Mouse (Mus musculus) right cerebral cortex, postnatal 25 days (tissue): ENCODE measurements at regions not wholly inside any gene's neighbourhood (a gene's known extent, or its start where the extent isn't known, plus 50 kb on each side); places are given as distances from the start of the nearest gene placed in this dataset.

Source experiments
- DNase-seq: peaks from one replicate; pipeline ENCODE4 v3.0.0; 2022

GRCm38 (mm10) chr2:145003509-145003908 lies 164.0 kb upstream of the Slc24a3 start:
- no peak for DNase-seq

- DNase-seq, result no peak
Observed at GRCm38 (mm10) chr2:145010674-145011073, 156.9 kb upstream of the Slc24a3 start.

- DNase-seq, result no peak
Observed at GRCm38 (mm10) chr2:145011221-145011620, 156.3 kb upstream of the Slc24a3 start.

DNA sequence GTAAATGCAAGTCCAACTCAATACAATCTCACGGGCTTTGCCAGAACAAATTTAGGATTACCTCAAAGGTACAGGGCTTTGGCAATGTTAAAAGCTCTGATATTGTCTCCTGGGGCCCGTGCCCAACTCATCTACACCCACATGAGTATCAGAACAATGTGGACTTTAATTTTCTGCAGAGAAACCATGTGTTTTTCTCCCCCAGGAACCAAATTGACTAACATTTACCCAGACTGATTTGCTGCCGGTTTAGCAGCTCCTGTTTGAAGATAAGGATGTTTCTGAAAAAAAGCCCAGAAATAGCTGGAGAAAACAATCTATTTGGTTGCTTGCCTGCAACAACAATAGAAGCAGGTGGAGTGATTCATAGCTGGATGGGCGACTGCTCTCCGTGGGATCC lies 151.6 kb upstream of the Slc24a3 start:
- no peak for DNase-seq

DNA sequence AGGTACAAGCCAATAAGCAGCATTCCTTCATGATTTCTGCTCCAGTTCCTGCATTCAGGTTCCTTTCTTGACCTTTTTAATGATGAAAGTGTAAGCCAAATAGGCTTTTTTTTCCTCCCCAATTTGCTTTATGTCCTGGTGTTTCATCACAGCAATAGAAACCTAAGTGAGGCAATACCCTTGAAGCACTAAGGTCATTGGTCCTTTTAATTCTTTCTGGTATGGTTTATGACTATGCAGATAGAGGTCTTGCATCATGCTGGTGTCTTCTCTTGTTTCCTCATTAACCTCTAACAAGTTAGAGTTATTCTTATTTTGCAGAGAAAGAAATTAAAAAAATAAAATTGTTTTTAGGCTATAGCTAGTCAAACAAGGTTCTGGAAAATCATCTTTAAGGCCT lies 150.6 kb upstream of the Slc24a3 start:
- DNase-seq, result no peak

- no peak for DNase-seq
Observed at GRCm38 (mm10) chr2:145017625-145018167, 149.9 kb upstream of the Slc24a3 start.

DNA sequence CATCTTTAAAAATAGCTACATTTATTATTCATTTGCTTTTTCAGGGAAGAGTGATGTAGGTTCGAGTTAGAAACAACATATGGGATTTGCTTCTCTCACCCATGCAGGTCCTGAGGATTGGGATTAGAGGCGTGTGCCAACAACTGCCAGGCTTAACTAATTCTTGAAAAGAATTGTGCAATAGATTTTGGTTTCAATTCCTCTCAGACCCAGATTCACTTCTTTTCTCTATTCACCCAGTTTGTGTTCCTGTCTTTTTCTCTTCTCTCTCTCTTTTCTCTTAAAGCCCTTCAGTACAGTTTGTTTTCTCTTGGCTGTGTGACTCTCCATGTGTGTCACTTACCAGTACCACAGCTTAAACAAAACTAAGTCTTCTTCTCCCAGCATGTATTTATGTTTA lies 119.8 kb upstream of the Slc24a3 start:
- no peak for DNase-seq

DNA sequence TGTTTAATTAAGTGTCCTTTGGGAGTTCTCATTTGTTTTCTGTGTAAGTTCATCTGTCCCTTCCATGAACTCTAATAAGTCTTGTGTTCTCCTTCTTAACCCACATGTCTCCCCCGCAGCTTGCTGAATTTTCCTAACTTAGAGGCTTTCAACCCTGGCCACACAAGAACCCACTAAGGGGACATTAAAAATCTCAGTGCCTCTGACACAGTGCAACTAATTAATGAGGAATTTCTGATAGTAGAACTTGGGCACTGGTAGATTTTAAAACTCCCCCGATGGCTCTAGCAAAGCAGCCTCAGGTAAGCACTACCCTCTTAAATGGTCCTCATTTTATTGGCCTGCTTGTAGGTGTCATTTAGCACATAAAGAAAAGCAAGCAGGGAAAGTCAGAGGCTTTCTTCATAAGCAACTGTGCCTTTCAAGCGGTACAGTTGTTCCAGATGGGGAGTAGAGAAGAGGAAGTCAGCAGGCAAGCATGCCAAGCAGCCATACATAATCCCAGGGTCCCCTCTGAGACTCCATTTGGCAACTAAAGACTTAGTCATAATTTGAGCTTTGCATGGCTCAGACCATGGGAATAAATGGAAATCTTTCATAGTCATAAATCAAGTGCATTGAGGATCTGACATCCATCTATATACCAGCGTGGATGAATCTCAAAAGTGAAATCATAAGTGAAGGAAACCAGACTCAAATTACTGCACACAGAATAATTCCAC lies 117.7 kb upstream of the Slc24a3 start:
- no peak for DNase-seq

DNA sequence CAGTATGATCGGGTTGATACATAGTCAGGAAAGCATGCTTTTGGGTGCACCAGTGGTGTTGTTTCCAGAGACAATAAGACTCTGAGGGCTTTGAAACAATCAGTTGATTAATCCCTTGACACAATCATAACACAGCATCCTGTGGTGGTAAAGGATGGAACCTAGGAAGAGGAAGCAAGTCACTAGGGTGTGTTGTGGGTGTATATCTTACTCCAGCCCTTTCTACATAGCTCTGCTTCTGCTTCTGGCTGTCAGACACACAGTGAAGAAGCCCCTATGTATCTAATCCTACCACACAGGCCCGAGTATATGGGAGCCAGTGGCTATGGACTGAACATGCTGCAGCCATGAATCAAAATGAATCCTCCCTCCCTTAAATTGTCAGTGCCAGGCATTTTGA lies 115.1 kb upstream of the Slc24a3 start:
- no peak for DNase-seq

DNA sequence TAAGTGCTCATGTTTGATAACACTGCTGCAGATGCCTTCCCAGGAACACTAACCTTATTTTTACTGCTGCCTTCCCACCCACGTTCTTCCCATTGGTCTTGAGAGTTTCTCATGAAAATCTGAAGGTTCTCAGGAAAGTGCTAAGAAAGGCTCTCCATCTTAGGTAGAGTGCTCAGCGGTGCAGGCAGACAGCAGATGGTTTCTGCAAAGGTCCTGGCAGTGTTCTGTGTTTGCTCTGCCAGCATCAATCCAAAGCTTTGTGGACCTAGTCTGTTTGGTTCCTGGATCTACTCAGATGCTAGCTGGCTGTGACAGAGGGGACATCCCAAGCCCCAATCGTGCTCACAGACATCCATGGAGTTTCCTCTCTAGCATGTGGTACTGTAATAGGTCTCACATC lies 111.3 kb upstream of the Slc24a3 start:
- DNase-seq, result peak; percentile 8

DNA sequence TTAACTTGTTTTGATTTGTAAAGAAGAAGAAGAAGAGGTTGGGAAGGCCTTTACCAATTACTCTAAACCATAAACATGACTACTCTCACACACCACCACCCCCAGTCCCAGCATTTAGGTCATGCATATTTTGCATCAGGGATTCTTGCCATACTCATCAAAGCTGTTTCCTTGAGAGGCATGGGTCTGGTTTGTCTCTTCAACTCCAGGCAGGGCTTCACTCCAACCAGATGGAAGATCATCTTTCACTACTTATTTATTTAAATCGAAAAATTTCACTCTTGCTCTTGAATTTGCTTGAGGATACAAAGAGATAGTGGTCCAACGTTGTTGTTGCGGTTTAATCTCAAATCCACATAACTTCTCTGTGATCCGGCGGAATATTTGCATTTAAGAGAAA lies 110.8 kb upstream of the Slc24a3 start:
- no peak for DNase-seq

DNA sequence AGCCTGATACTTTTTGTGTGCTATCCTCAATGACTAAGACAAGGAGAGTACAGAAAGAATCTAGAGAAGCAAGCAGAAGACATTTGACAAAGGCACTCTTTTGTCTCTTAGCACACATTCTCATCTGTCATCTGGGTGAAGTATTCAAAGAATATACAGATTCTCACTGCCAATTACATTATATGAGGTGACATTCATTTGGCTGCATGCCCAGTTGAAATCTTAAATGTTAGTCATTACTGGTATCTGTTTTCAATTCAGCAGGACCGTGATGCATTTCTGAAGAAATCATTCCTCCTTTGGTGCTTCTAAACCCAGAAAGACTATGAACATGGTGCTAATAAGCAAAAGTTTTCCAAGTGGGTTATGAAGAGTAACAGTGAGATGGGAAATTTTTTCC lies 97.6 kb upstream of the Slc24a3 start:
- DNase-seq, result no peak

- DNase-seq, result no peak
Observed at GRCm38 (mm10) chr2:145081926-145082325, 85.6 kb upstream of the Slc24a3 start.

GRCm38 (mm10) chr2:145084621-145085020 lies 82.9 kb upstream of the Slc24a3 start:
- no peak for DNase-seq

- no peak for DNase-seq
Observed at GRCm38 (mm10) chr2:145086118-145086517, 81.4 kb upstream of the Slc24a3 start.

DNA sequence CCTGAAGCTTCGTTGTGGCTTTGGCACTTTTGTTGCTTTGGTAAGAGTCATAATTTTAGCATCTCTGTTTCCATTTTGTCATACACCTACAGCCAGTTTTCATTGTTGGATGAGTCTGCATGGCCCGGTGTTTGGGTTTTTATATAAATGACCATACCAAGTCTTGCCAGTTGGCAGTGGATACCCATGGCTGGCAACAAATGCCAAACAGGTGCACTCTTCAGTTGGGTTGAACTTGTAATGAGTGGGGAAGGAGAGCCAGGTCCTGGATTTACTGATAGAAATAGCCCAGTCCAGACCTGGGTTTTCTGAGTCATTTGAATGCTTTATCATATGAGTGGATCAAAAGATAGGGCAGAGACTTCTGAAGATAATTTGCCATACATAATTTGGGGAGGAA lies 64.3 kb upstream of the Slc24a3 start:
- no peak for DNase-seq

- DNase-seq, result no peak
Observed at GRCm38 (mm10) chr2:145111615-145112014, 55.9 kb upstream of the Slc24a3 start.

DNA sequence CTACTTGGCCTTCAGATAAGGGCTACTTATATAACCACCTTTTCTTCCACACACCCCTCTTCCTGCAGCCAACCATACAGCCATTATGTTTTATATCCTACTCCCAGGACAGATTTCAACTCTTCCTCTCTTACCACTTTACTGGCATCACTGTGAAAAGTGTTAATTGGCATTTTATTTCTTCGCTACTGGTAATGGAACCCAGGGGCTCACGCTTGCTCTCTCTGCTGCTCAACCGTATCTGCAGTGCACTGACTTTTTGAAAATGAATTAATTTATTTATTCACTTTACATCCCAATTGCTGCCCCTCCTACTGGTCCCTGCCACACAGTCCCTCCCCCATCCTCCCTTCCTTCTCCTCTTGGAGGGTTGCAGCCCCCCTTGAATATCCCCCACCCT lies 52.5 kb upstream of the Slc24a3 start:
- no peak for DNase-seq
